Mouse (Mus musculus) lung, postnatal 0 days (tissue): ENCODE data around the gene Zfp143.

Experiments used
- CTCF ChIP-seq: IDR thresholded peaks from 2 replicates; pipeline ENCODE4 v1.5.1; 2016; ENCODE audit warnings: antibody characterized with exemption, mild to moderate bottlenecking
- EP300 ChIP-seq: IDR thresholded peaks from 2 replicates; pipeline ENCODE4 v1.6.1; 2016; ENCODE audit warnings: antibody characterized with exemption, mild to moderate bottlenecking, control low read depth

DNA sequence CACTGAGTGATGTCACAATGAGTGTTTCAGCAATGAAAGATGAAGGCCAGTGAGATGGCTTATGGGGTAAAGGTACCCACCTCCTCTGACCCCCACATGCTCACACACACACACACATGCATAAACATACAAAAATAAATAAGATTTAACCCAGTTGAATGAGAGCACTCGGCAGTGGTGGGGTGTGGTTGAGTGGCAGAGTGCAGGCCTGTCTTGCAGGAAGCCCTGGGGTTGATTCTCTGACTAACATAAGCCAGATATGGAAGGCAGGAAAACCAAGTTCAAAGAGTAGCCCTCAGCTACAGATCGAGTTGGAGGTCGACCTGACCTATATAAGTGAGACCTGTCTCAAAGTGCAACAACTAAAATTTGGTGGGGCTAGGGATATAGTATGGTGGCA lies 45.6 kb downstream of the Zfp143 start:
- TF ChIP-seq CTCF: no peak
- no peak for TF ChIP-seq EP300
